Mouse (Mus musculus) MEL (cell line): Measurements from ENCODE around the gene Nanos3. TPM values are rescaled to one million over a fixed set of nuclear protein-coding genes. Genes with fewer than 3 reads are reported as not detected.

Experiments
- DNase-seq: peaks from one replicate; pipeline ENCODE4 v3.0.0; 2011; ENCODE audit warnings: low read depth, low spot score
- H3K27ac ChIP-seq: 2 replicates; pipeline ENCODE4 v1.5.1; 2012; ENCODE audit warnings: low read depth, mild to moderate bottlenecking, control low read depth, low read length, moderate library complexity; ENCODE audit not compliant: control insufficient read depth
- H3K27me3 ChIP-seq, 2 experiments: fragments of 150-350 bp in 1 of 2; sonication (generic) in 1 of 2; 2 replicates each; pipeline ENCODE4 v1.6.1; 2012; ENCODE audit warnings: low read length in 2 of 2, mild to moderate bottlenecking in 2 of 2, improper control_type of control experiment in 1 of 2, moderate library complexity in 1 of 2; ENCODE audit not compliant: insufficient read depth in 2 of 2, control insufficient read depth in 1 of 2
- H3K36me3 ChIP-seq, 2 experiments: 2 replicates each; pipeline ENCODE4 v1.6.1; 2012 to 2014; ENCODE audit warnings: low read length in 2 of 2, improper control_type of control experiment in 1 of 2, inconsistent platforms in 1 of 2, mild to moderate bottlenecking in 1 of 2; ENCODE audit not compliant: insufficient read depth in 2 of 2, control insufficient read depth in 1 of 2
- H3K4me1 ChIP-seq, 2 experiments: fragments of 150-350 bp in 1 of 2; sonication (generic) in 1 of 2; 2 replicates each; pipeline ENCODE4 v1.6.1; 2012; ENCODE audit warnings: low read length in 2 of 2, improper control_type of control experiment in 1 of 2, mild to moderate bottlenecking in 1 of 2; ENCODE audit not compliant: insufficient read depth in 2 of 2, control insufficient read depth in 1 of 2
- H3K4me3 ChIP-seq, 2 experiments: fragments of 150-350 bp in 1 of 2; sonication (generic) in 1 of 2; 2 replicates each; pipeline ENCODE4 v1.5.1; 2012; ENCODE audit warnings: low read depth in 2 of 2, low read length in 2 of 2, mild to moderate bottlenecking in 2 of 2, moderate library complexity in 2 of 2, control low read depth in 1 of 2, improper control_type of control experiment in 1 of 2; ENCODE audit not compliant: control insufficient read depth in 1 of 2, insufficient read depth in 1 of 2
- H3K79me2 ChIP-seq: 2 replicates; pipeline ENCODE4 v1.6.1; 2012; ENCODE audit warnings: mild to moderate bottlenecking, low read length, moderate library complexity; ENCODE audit not compliant: control insufficient read depth, poor library complexity, insufficient read depth
- H3K9ac ChIP-seq: 2 replicates; pipeline ENCODE4 v1.6.1; 2012; ENCODE audit warnings: low read depth, mild to moderate bottlenecking, control low read depth, low read length, moderate library complexity; ENCODE audit not compliant: control insufficient read depth, poor library complexity, severe bottlenecking
- H3K9me3 ChIP-seq: fragments of 150-350 bp; sonication (generic); replicated peaks from 2 replicates; pipeline ENCODE4 v1.6.1; 2012; ENCODE audit warnings: mild to moderate bottlenecking, low read length, improper control_type of control experiment, moderate library complexity; ENCODE audit not compliant: insufficient read depth
- BHLHE40 ChIP-seq: IDR thresholded peaks from 2 replicates; pipeline ENCODE4 v1.6.1; 2012; ENCODE audit warnings: low read depth, mild to moderate bottlenecking, inconsistent platforms, low read length, improper control_type of control experiment, borderline replicate concordance
- CHD2 ChIP-seq: IDR thresholded peaks from 2 replicates; pipeline ENCODE4 v1.6.1; 2011; ENCODE audit warnings: low read length, improper control_type of control experiment
- CTCF ChIP-seq, 3 experiments: IDR thresholded peaks in 2 of 3; conservative IDR thresholded peaks in 1 of 3; 2 replicates each; pipeline ENCODE4 v1.5.1; 2011 to 2012; ENCODE audit warnings: low read length in 3 of 3, low read depth in 2 of 3, mild to moderate bottlenecking in 2 of 3, improper control_type of control experiment in 1 of 3, inconsistent platforms in 1 of 3, mixed read lengths in 1 of 3, moderate library complexity in 1 of 3; ENCODE audit not compliant: control insufficient read depth in 1 of 3, insufficient read depth in 1 of 3, poor library complexity in 1 of 3, severe bottlenecking in 1 of 3
- GATA1 ChIP-seq: IDR thresholded peaks from 2 replicates; pipeline ENCODE4 v1.6.1; 2011; ENCODE audit warnings: low read depth, low read length, improper control_type of control experiment
- HCFC1 ChIP-seq: IDR thresholded peaks from 2 replicates; pipeline ENCODE4 v1.6.1; 2012; ENCODE audit warnings: low read depth, mild to moderate bottlenecking, inconsistent platforms, low read length, improper control_type of control experiment, moderate library complexity
- MAX ChIP-seq: IDR thresholded peaks from 2 replicates; pipeline ENCODE4 v1.6.1; 2011; ENCODE audit warnings: low read length, improper control_type of control experiment
- MAZ ChIP-seq: IDR thresholded peaks from 2 replicates; pipeline ENCODE4 v1.6.1; 2012; ENCODE audit warnings: low read depth, mild to moderate bottlenecking, inconsistent platforms, low read length, improper control_type of control experiment
- NELFE ChIP-seq: IDR thresholded peaks from 2 replicates; pipeline ENCODE4 v1.6.1; 2011; ENCODE audit warnings: low read depth, low read length, improper control_type of control experiment
- NRF1 ChIP-seq: IDR thresholded peaks from 2 replicates; pipeline ENCODE4 v1.6.1; 2014; ENCODE audit warnings: low read depth, mild to moderate bottlenecking, inconsistent platforms, low read length, improper control_type of control experiment, moderate library complexity; ENCODE audit not compliant: poor library complexity, insufficient read depth, severe bottlenecking
- POLR2AphosphoS5 ChIP-seq: IDR thresholded peaks from 2 replicates; pipeline ENCODE4 v1.6.1; 2012; ENCODE audit warnings: low read depth, borderline replicate concordance, mild to moderate bottlenecking, inconsistent platforms, low read length, moderate library complexity, mixed read lengths
- RAD21 ChIP-seq: IDR thresholded peaks from 2 replicates; pipeline ENCODE4 v1.6.1; 2011; ENCODE audit warnings: mild to moderate bottlenecking, low read depth, low read length, improper control_type of control experiment
- RCOR1 ChIP-seq: IDR thresholded peaks from 2 replicates; pipeline ENCODE4 v1.6.1; 2012; ENCODE audit warnings: low read depth, mild to moderate bottlenecking, inconsistent platforms, low read length, improper control_type of control experiment
- TAL1 ChIP-seq: IDR thresholded peaks from 2 replicates; pipeline ENCODE4 v1.6.1; 2012; ENCODE audit warnings: mild to moderate bottlenecking, inconsistent platforms, low read length, moderate library complexity, mixed read lengths
- TBP ChIP-seq: IDR thresholded peaks from 2 replicates; pipeline ENCODE4 v1.8.0; 2011; ENCODE audit warnings: low read depth, low read length, improper control_type of control experiment
- UBTF ChIP-seq: IDR thresholded peaks from 2 replicates; pipeline ENCODE4 v1.6.1; 2012; ENCODE audit warnings: low read depth, mild to moderate bottlenecking, inconsistent platforms, low read length, improper control_type of control experiment, moderate library complexity, borderline replicate concordance; ENCODE audit not compliant: insufficient read depth
- ZNF384 ChIP-seq: IDR thresholded peaks from 2 replicates; pipeline ENCODE4 v1.6.1; 2012; ENCODE audit warnings: low read depth, mild to moderate bottlenecking, inconsistent platforms, low read length, improper control_type of control experiment
- polyA plus RNA-seq, 2 experiments: library from polyadenylated mRNA; stranded (reverse) in 1 of 2; unstranded in 1 of 2; fragments of >175 nt in 1 of 2; fragments of >200 nt in 1 of 2; gene quantifications; 2 replicates each; pipeline versions ENCODE4 v1.2.1 to v1.2.4; 2012; ENCODE audit warnings: low replicate concordance in 2 of 2, low read depth in 1 of 2; ENCODE audit not compliant: insufficient read length in 2 of 2, insufficient read depth in 1 of 2, missing spikeins in 1 of 2
- total RNA-seq: library from RNA; depleted of rRNA; stranded (reverse); fragments of 300-350 nt; gene quantifications from 2 replicates; pipeline ENCODE4 v1.2.3, GENCODE M21; 2012

Nanos3 gene
- total and polyA plus RNA-seq, 3 experiments: 1.7 to 2.0 TPM; not detected in 1

DNA sequence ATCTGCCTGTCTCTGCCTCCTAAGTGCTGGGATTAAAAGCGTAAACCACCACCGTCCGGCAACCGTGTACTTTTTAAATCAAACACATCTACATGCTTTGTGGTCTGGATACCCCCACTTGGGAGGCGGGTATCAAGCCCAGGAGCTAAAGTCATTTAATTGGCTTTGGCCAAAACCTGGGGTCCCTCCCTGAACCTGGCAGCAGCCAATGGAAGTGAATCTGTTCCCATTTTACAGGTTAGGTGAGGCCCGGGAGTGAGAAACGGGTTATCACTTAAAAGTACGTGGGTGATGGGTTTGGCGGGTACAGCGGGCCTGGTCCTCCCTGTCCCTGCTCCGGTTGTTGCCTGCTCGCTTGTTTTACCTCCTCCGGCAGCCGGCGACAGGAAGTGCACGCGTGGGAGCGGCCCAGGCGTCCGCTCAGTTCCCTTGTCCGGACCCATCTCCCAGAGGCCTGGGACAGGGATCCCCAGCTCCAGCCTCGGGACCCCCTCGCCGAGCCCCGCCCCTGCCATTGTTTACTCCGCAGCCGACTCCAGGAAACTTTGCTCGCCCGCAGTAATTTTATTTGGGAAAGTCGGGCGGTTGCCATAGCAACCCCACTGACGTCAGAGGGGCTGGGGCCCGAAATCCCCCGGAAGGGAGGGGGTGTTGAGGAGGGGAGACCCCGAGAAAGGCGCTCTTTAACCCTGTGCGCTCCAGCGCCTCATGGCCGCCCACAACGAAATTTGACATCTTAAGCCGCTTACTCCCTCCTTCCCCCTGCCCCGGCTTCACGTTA lies 12.3 kb upstream of the Nanos3 start:
- TF ChIP-seq RCOR1: no peak
- peak; percentile 68; the same call in 1 of the 2 replicates for TF ChIP-seq MAZ
- TF ChIP-seq CHD2: no peak
- peak; percentile 39 for TF ChIP-seq HCFC1
- Histone ChIP-seq H3K27me3 (no peaks in the 10 kb centered on the region), H3K9me3 (no peaks in the 10 kb centered on the region), H3K4me1 (peaks cover 1 to 24% of the 10 kb centered on the region in 2 experiments), H3K9ac (peak overlapping the region; percentile 65), H3K4me3 (peak overlapping the region; percentile 58 to 68), H3K79me2 (peaks cover 3% of the 10 kb centered on the region; the same call in 1 of the 2 replicates), H3K27ac (peak overlapping the region; percentile 44), H3K36me3 (peaks cover 0 to 7% of the 10 kb centered on the region in 2 experiments; a peak in 2 of 4 replicates)
- peak; percentile 68 for DNase-seq

DNA sequence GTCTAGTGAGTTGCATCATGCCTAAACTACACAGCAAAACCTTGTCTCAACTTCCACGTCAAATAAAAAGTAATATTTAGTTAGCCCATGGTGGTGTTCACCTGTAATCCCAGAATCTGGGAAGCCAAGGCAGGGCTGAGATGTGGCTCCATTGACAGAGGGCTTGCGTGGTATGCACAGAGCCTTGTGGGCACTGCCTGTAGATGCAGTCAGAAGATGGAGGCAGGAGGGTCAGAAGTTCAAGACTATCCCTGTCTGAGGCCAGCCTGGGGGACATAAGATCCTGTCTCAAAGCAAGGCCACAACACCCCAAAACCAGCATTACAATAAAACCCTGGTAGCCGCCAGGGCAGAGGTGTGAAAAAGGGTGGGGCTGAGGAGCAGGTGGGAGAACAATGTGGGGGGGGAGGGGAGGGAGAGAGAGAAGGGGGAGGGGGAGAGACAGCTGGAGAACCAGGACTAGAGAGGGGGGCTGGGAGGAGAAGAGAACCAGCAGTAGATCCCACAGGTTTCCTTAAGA lies 9.3 kb upstream of the Nanos3 start:
- H3K36me3 ChIP-seq: peaks cover 0 to 8% of the 10 kb centered on the region in 2 experiments; a peak in 2 of 4 replicates
- H3K79me2 ChIP-seq: peaks cover 1% of the 10 kb centered on the region; the same call in 1 of the 2 replicates
- no peak overlapping the region for H3K9ac ChIP-seq
- H3K4me3 ChIP-seq: no peak overlapping the region
- H3K27ac ChIP-seq: no peak overlapping the region
- DNase-seq: no peak
- no peaks in the 10 kb centered on the region for H3K27me3 ChIP-seq
- peaks cover 4 to 21% of the 10 kb centered on the region in 2 experiments for H3K4me1 ChIP-seq
- no peaks in the 10 kb centered on the region for H3K9me3 ChIP-seq
- no peak for TF ChIP-seq RCOR1
- TF ChIP-seq MAX: no peak
- TF ChIP-seq GATA1: no peak
- TF ChIP-seq MAZ: no peak
- no peak for TF ChIP-seq POLR2AphosphoS5
- TF ChIP-seq TAL1: no peak
- TF ChIP-seq ZNF384: no peak
- no peak for TF ChIP-seq UBTF
- no peak for TF ChIP-seq NRF1
- no peak for TF ChIP-seq NELFE
- no peak for TF ChIP-seq CTCF (IDR thresholded peaks at IDR 0.05 in 2 of 3, conservative IDR thresholded peaks at IDR 0.05 in 1 of 3; ENCODE audit: control insufficient read depth in 1 of 3, insufficient read depth in 1 of 3, low read depth in 2 of 3, low read length in 3 of 3, poor library complexity in 1 of 3, severe bottlenecking in 1 of 3)
- no peak for TF ChIP-seq BHLHE40
- no peak for TF ChIP-seq TBP
- no peak for TF ChIP-seq RAD21
